Mouse (Mus musculus): Measurements from ENCODE around the gene Trpm2.

DNA sequence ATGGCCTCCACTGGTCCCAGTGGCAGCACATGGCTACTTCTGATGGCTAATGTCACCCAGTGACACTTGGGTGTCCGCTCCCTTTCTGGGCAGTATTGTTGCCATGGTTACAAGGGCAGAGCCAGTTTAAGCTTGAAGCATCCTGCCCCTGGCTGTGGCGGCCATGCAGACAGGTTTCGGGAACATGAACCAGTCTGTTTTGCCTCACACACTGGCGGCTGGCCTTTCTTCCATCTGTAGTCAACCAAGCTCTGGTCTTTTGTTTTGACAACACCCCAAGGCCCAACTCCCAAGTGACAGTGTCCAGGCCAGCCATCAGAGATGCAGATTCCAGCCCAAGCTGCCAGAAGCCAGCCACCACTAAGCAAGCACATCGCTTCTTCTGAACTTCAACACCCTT lies 74.8 kb downstream of the Trpm2 start:
- TF ChIP-seq CTCF (IDR thresholded peaks at IDR 0.05; ENCODE audit: low read depth, low read length) (no peak), POLR2AphosphoS5 (IDR thresholded peaks at IDR 0.05; ENCODE audit: insufficient replicate concordance, low read depth, low read length) (no peak), GATA1 (IDR thresholded peaks at IDR 0.05; ENCODE audit: borderline replicate concordance, low read length) (no peak)
